Mouse (Mus musculus) testis, adult 2 months (tissue): Measurements from ENCODE around the gene Soga1.

ENCODE experiments used
- CTCF ChIP-seq: fragments of 200-500 bp; IDR thresholded peaks from 2 replicates; pipeline ENCODE4 v1.5.1; 2012; ENCODE audit warnings: low read depth, mild to moderate bottlenecking, inconsistent platforms, low read length, moderate library complexity; ENCODE audit not compliant: control insufficient read depth, insufficient read depth, insufficient replicate concordance
- POLR2A ChIP-seq: fragments of 200-500 bp; IDR thresholded peaks from 2 replicates; pipeline ENCODE4 v1.6.1; 2012; ENCODE audit warnings: low read depth, mild to moderate bottlenecking, inconsistent platforms, low read length, moderate library complexity; ENCODE audit not compliant: control insufficient read depth

DNA sequence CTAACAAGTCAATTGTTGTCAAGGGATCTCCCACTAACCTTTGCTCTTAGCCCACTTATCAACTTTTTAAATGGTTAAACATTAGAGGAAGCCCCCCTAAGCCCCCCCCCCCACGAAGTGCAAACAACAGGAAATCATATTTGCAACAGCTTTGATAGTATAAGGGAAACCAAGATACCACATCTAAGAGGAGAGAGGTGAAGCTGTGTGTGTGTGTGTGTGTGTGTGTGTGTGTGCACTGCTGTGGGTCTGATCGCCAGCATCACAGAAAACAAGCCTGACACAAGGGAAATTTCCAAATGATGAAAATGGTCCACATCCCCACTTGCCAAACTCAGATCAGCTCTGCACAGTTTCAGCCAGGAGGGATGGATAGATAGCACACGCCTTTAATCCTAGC lies 40.0 kb upstream of the Soga1 start:
- TF ChIP-seq POLR2A (no peak), CTCF (no peak)
